Mouse (Mus musculus) heart, embryonic 13.5 days (tissue): ENCODE measurements around the gene Prr11. TPM values are rescaled to one million over a fixed set of nuclear protein-coding genes. Genes with fewer than 3 reads are reported as not detected.

ENCODE experiments used
- ATAC-seq: fragments of 200-750 bp; cut with Nextera tagmentation; 2 replicates; pipeline ENCODE4 v1.8.0; 2017; ENCODE audit warnings: moderate TSS enrichment; ENCODE audit not compliant: insufficient number of reproducible peaks, low FRiP score, low TSS enrichment; ENCODE audit errors: extremely low read depth
- H3K27ac ChIP-seq: fragments of 300-500 bp; sonication (generic); replicated peaks from 2 replicates; pipeline ENCODE4 v1.5.1; 2015; ENCODE audit warnings: moderate library complexity, mild to moderate bottlenecking, inconsistent platforms
- H3K27me3 ChIP-seq: fragments of 300-500 bp; sonication (generic); replicated peaks from 2 replicates; pipeline ENCODE4 v1.6.1; 2015; ENCODE audit warnings: mild to moderate bottlenecking, inconsistent platforms
- H3K36me3 ChIP-seq: fragments of 300-500 bp; sonication (generic); 2 replicates; pipeline ENCODE4 v1.6.1; 2015; ENCODE audit warnings: mild to moderate bottlenecking, inconsistent platforms
- H3K4me1 ChIP-seq: fragments of 300-500 bp; sonication (generic); 2 replicates; pipeline ENCODE4 v1.6.1; 2015; ENCODE audit warnings: inconsistent platforms
- H3K4me2 ChIP-seq: fragments of 300-500 bp; sonication (generic); 2 replicates; pipeline ENCODE4 v1.6.1; 2015; ENCODE audit warnings: inconsistent platforms, mild to moderate bottlenecking, moderate library complexity
- H3K4me3 ChIP-seq: fragments of 300-500 bp; sonication (generic); 2 replicates; pipeline ENCODE4 v1.5.1; 2015; ENCODE audit warnings: moderate library complexity, mild to moderate bottlenecking, inconsistent platforms
- H3K9ac ChIP-seq: fragments of 300-500 bp; sonication (generic); 2 replicates; pipeline ENCODE4 v1.6.1; 2015; ENCODE audit warnings: inconsistent platforms, mild to moderate bottlenecking, moderate library complexity
- H3K9me3 ChIP-seq: fragments of 300-500 bp; sonication (generic); 2 replicates; pipeline ENCODE4 v1.6.1; 2016; ENCODE audit warnings: inconsistent platforms
- WGBS: fragments of 180-500 bp; shearing (Covaris S2); methylation state at CpG from one replicate; pipeline ENCODE4 v1.1.7; 2015; ENCODE audit warnings: mixed read lengths; 5-methylcytosine and 5-hydroxymethylcytosine counted together
- polyA plus RNA-seq: library from polyadenylated mRNA; unstranded; fragments of >200 nt; fragmentation: Nextera tagmentation; extraction: Ambion mirVana; gene quantifications from 2 replicates; pipeline ENCODE4 v1.2.1, GENCODE M21; 2015

Prr11 gene
- polyA plus RNA-seq = 6.3 and 6.9 TPM in 2 replicates

DNA sequence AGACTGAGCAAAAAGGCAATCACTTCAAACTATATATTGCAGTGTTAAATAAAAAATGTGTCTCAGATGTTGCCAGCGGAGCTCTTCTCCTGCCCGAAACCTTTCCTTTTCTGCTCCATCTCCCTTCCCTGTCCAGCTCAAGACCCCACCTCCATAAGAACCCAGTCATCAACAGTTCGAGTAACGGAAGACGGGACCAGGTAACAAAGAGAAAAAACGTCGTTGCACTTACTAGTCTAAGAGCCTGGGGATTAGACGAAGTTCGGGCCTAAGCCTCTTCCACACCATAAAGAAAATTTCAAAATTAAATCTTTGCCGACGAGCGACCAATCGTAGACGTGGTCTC, at the start of gene Prr11:
Gene Prr11, minus strand, starts transcription at position 300 of the 346 bp plus-strand sequence.
- no peaks in the 10 kb centered on the region for H3K27me3 ChIP-seq
- H3K9ac ChIP-seq = peak within 1 kb of the TSS; percentile 98
- under 1% methylated on average over 14 of the region's 14 CpGs for WGBS
- peaks cover 35% of the 10 kb centered on the region for H3K4me1 ChIP-seq
- ATAC-seq = no peak
- peak within 1 kb of the TSS; percentile 77 for H3K4me2 ChIP-seq
- peak within 1 kb of the TSS; percentile 98 for H3K27ac ChIP-seq
- peaks cover 45% of the 10 kb centered on the region for H3K36me3 ChIP-seq
- no peaks in the 10 kb centered on the region for H3K9me3 ChIP-seq
- H3K4me3 ChIP-seq = peak within 1 kb of the TSS; percentile 96

DNA sequence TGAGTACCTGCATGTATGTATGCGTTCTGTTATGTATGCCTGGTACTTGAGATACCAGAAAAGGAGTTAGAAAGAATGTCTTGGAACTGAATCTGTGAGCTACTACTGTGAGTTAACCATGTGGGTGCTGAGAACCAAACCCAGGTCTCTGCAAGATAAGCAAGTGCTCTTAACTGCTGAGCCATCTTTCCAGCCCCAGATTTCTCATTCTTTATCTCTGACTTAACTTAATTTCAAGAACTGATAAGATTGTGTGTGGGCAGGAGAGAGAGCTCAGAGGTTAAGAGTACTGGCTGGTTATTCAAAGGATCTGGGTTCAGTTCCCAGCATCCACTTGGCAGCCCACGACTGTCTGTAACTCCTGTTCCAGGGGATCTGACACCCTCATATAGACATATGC, 49.5 kb upstream of the Prr11 start:
- ATAC-seq = no peak
- no peaks in the 10 kb centered on the region for H3K9me3 ChIP-seq
- H3K4me2 ChIP-seq = no peak overlapping the region
- H3K4me3 ChIP-seq = no peak overlapping the region
- peaks cover 28% of the 10 kb centered on the region for H3K36me3 ChIP-seq
- H3K27me3 ChIP-seq = no peaks in the 10 kb centered on the region
- H3K9ac ChIP-seq = no peak overlapping the region
- WGBS = 79% methylated on average over 2 of the region's 2 CpGs
- no peak overlapping the region for H3K27ac ChIP-seq
- no peaks in the 10 kb centered on the region for H3K4me1 ChIP-seq

DNA sequence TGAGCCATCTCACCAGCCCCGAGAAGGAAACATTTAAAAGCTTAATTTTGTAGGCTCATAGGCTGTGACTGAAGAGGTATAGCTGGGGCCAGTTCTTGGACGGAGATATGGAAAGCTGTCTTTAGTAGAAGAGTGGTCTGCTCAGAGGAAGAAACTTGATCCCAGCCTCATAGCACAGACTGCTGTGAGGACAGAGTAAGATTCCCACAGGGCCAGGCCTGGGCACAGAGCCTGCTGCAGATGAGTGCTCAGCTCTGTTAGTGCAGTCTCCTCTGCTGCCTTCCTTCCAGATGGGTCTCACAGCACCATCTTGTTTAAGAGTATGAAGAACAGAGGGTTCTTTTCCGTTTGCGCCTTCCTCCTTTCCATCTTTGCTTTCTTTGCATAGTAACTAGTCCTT, 27.7 kb upstream of the Prr11 start:
- no peaks in the 10 kb centered on the region for H3K9me3 ChIP-seq
- H3K4me3 ChIP-seq = no peak overlapping the region
- no peak for ATAC-seq
- H3K27ac ChIP-seq = no peak overlapping the region
- H3K27me3 ChIP-seq = no peaks in the 10 kb centered on the region
- peaks cover 33% of the 10 kb centered on the region for H3K36me3 ChIP-seq
- no peak overlapping the region for H3K9ac ChIP-seq
- H3K4me2 ChIP-seq = no peak overlapping the region
- 92% methylated on average over 4 of the region's 4 CpGs for WGBS
- H3K4me1 ChIP-seq = no peaks in the 10 kb centered on the region

DNA sequence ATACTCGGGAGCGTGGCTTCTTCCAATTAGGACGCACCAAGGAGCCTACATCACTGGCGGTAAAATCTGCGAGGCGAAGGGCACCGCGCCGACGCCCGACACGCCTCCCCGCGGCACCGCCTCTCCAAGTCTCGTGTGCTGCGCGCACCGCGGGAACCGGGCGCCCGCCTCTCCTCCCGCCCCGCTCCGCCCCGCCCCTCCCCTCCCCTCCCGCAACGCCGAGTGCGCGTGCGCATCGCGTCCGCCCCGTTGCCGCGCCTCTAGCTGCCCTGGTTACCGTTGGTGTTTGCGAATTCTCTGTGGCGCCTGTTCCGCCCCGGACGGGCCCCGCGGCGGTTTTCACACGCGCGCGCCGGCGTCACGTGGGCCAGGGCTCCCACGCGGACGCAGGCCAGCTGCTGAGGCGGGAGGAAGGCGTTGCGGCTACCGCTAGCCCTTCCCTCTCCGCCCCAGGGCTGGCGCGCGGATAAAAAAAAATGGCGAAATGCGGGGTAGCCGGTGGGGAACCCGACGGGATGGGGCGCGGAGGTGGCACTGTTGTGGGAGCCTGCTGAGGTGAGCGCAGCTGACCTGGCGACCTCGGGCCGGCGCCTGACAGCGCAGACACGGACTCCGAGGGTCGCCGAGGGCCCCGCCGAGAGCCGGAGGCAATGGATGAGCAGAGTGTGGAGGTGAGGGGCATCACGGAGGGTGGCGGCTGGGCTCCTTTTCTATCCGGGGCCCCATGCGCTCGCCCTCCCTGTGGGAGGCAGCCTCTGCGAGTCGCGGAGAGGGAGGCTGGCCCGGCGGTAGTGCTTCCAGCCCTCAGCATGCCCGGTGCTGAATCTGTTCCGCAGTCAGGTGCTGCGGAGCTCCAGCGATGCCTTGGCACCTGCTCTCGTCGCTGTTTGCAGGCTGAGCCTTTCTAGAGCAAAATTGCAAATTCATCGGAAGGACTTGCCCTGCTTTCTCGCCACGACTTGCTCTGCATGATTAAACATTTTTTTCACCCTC, 18.6 kb upstream of the Prr11 start, which contains the start of gene Trim37:
Gene Trim37, plus strand, starts transcription at position 254 of the 993 bp plus-strand sequence.
- Histone ChIP-seq H3K9ac (peak within 1 kb of the TSS; percentile 86), H3K27ac (peak within 1 kb of the TSS; percentile 94), H3K4me2 (peak within 1 kb of the TSS; percentile 80), H3K9me3 (no peaks in the 10 kb centered on the region), H3K36me3 (peaks cover 40% of the 10 kb centered on the region), H3K4me3 (peak within 1 kb of the TSS; percentile 96), H3K4me1 (peaks cover 19% of the 10 kb centered on the region), H3K27me3 (no peaks in the 10 kb centered on the region)
- ATAC-seq = peak; percentile 94
- under 1% methylated on average over 92 of the region's 105 CpGs for WGBS

DNA sequence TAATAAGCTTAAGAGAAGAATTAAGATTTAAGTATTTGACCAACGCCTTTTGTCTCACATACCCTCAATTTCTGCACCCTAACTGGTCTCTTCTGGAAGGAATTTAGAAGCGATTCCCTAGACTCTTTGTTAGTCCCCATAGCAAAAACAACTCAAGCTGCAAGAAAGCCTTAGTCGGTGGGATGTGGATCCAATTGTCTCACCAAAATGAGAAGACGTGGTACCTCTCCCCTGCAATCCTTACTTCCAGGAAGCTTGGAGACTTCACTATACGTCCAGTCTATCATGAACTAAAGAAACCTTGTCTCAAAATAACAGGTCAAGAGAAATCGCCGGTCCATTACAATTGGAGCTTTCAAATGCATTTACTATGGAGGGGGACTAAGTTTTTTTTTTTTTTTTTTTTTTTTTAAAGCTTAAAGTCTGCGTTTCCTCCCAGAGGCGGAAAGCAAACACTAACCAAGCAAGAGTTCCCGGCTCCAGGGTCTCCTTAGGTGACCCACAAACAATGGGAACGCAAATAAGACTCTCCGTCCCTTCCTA, 17.8 kb upstream of the Prr11 start:
- H3K4me1 ChIP-seq = peaks cover 19% of the 10 kb centered on the region
- WGBS = 2% methylated on average over 12 of the region's 12 CpGs
- H3K4me2 ChIP-seq = peak overlapping the region; percentile 80
- peak overlapping the region; percentile 94 for H3K27ac ChIP-seq
- peak overlapping the region; percentile 86 for H3K9ac ChIP-seq
- no peak for ATAC-seq
- peaks cover 46% of the 10 kb centered on the region for H3K36me3 ChIP-seq
- no peaks in the 10 kb centered on the region for H3K9me3 ChIP-seq
- peak overlapping the region; percentile 96 for H3K4me3 ChIP-seq
- H3K27me3 ChIP-seq = no peaks in the 10 kb centered on the region

DNA sequence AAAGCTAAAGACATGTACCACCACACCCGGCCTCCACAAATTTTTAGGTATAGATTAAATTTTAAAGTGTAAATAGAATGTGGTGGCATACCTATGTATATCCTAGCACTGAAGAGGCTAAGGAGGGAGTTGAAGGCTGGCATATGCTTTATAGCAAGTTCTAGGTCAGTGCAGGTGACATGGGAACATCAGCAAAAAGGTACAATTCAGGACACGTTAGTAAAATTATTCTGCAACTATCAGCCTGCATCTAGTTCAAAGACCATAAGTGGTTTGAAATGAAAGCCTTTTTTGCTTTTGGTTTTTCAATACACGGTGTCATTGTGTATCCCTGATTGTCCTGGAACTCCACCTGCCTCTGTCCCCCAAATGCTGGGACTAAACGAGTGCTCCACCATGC, 17.1 kb upstream of the Prr11 start:
- H3K9me3 ChIP-seq = no peaks in the 10 kb centered on the region
- no peak overlapping the region for H3K27ac ChIP-seq
- H3K4me1 ChIP-seq = peaks cover 19% of the 10 kb centered on the region
- H3K27me3 ChIP-seq = no peaks in the 10 kb centered on the region
- H3K4me3 ChIP-seq = 0 out of 2 replicates have a peak overlapping the region, but pooled peaks have one; percentile 96
- peaks cover 49% of the 10 kb centered on the region for H3K36me3 ChIP-seq
- peak overlapping the region; percentile 53; the same call in 1 of the 2 replicates for H3K9ac ChIP-seq
- ATAC-seq = no peak
- 53% methylated on average over 4 of the region's 4 CpGs for WGBS
- peak overlapping the region; percentile 80 for H3K4me2 ChIP-seq

DNA sequence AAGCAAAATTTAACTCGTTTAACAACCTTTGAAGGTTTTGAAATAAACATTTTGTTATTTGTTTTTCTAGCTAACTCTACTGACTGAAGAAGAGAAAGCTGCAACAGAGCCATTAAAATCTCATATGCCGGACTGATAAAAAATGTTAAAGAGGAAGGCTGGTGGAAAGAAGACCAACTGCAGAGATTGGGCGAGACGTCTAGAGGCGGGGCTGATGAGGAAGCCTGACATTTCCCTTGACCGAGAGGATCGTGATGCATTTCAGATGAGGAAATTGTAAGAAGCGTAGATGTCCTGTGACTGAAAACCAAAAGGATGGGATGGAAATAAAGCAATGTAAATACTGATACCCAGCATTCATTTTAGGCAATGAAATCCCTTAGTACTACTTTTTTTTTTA, 13.4 kb upstream of the Prr11 start:
- peaks cover 74% of the 10 kb centered on the region for H3K36me3 ChIP-seq
- no peaks in the 10 kb centered on the region for H3K27me3 ChIP-seq
- WGBS = 76% methylated on average over 8 of the region's 8 CpGs

DNA sequence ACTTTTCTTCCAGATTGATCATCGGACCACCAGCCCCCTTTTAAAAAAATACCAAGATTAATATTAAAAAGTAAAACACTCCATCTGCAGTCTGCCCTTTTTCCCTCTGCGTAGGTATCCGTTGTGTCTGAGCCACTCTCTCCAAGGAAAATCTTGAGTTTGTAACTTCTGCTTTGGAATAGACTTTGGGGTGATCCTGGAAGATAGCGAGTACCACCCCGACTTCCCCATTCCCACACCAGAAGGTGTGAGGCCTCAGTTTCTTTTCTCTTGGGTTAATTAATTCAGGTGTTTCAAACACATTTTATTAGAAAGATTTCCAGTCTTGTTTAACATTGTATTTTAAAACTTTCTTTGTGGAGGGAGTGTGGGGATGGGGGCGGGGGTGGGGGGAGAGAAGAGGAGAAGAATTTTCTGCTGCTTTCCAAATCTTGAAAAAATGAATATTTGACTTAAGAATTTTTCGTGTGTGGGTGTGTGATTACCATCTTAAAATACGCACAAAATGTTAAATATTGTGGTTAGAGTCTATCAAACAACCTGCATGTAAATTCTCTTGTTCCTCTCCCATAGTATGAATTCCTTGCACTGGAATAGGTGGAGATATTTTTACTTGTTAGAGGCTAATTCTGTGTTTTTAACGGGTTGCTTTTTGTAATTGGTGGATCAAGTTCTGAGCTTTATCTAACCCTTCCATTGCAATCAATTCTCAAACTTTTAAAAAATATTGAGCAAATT, 1.8 kb upstream of the Prr11 start:
- Histone ChIP-seq H3K9ac (peak overlapping the region; percentile 98), H3K4me1 (peaks cover 35% of the 10 kb centered on the region), H3K27me3 (no peaks in the 10 kb centered on the region), H3K4me3 (peak overlapping the region; percentile 96), H3K36me3 (peaks cover 45% of the 10 kb centered on the region), H3K9me3 (no peaks in the 10 kb centered on the region), H3K27ac (peak overlapping the region; percentile 98), H3K4me2 (peak overlapping the region; percentile 76)
- no peak for ATAC-seq
- WGBS = 7% methylated on average over 9 of the region's 9 CpGs

More for the DNA sequence above, 13.4 kb upstream of the Prr11 start:
- peaks cover 6% of the 10 kb centered on the region for H3K4me1 ChIP-seq
- H3K27ac ChIP-seq = no peak overlapping the region
- no peak overlapping the region for H3K9ac ChIP-seq
- no peak overlapping the region for H3K4me3 ChIP-seq
- no peak for ATAC-seq
- H3K9me3 ChIP-seq = no peaks in the 10 kb centered on the region
- H3K4me2 ChIP-seq = no peak overlapping the region

DNA sequence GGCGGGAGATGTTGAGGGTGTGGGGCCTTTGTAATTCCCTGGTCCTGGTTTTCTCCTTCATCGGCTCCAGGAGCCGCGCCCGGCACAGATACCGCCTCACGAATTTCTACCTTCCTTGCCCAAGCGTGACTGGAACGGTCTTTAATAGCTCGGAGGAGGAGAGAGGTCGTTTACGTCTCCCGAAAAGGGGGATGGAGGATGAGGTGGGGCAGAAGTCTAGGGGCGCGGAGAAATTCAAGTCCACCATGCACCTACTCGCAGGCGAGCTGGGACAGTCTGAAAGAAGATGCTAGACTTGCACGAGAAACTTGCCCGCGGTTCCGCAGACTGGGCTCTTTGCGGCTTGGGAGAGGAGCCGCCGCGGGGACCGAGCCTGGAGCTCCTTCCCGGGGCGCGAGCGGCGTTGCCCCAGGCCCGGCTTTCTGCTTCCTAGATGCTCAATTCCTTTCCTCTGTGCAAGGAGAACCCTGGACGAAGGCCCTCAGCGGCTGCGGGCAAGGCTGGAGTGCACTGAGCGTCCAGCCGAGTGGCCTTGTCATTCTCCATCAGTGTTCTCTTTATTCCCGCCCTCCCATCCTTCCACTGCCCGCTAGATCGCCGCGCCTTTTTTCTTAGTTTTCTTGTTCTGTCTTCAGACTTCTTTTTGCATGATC, 1.1 kb upstream of the Prr11 start:
- ATAC-seq = no peak
- WGBS = under 1% methylated on average over 42 of the region's 42 CpGs

DNA sequence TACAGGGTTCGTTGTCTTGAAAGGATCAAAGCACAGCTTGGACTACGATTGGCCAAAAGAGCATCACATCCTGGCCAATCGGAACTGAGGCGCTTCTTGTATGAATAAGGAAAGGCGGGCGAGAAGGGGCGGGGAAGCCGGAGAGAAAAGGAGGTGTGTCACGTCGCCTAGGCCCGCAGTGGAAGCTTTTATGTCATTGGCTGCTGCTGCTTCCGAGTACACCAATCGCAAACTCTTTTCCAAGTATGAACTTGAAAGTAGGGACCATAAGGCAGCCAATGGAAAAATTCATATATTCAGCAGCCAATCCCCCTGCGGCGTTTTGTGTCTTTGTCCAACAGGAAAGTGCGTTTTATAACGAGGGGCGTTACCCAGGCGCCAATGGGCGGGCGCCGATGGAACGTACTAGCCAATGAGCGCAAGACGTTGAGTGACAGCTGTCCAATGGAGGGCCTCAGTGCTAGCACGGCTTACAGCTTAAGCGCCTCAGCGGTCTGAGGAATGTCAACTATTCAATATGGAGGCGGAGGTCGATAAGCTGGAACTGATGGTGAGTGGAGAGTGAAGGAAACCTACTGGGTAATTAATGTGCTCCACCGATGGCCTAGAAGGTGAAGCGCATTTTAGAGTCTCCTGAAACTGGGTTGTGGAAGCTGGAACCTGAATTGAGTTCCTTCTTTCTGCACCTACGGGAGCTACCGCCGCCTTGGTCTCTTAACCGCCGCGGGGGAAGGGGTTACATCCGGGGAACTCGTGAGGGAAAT, 429 bp upstream of the Prr11 start, which contains the start of gene Ska2:
Gene Ska2, plus strand, starts transcription at position 480 of the 764 bp plus-strand sequence.
- peak within 1 kb of the TSS; percentile 77 for H3K4me2 ChIP-seq
- no peaks in the 10 kb centered on the region for H3K27me3 ChIP-seq
- ATAC-seq = peak; percentile 96
- under 1% methylated on average over 40 of the region's 40 CpGs for WGBS
- H3K9ac ChIP-seq = peak within 1 kb of the TSS; percentile 98
- H3K27ac ChIP-seq = peak within 1 kb of the TSS; percentile 98
- H3K9me3 ChIP-seq = no peaks in the 10 kb centered on the region
- H3K4me1 ChIP-seq = peaks cover 35% of the 10 kb centered on the region
- peaks cover 45% of the 10 kb centered on the region for H3K36me3 ChIP-seq
- peak within 1 kb of the TSS; percentile 96 for H3K4me3 ChIP-seq

More for the DNA sequence above, 1.1 kb upstream of the Prr11 start:
- Histone ChIP-seq H3K9me3 (no peaks in the 10 kb centered on the region), H3K9ac (peak overlapping the region; percentile 98), H3K27me3 (no peaks in the 10 kb centered on the region), H3K4me1 (peaks cover 35% of the 10 kb centered on the region), H3K36me3 (peaks cover 45% of the 10 kb centered on the region), H3K27ac (peak overlapping the region; percentile 98), H3K4me3 (peak overlapping the region; percentile 96), H3K4me2 (peak overlapping the region; percentile 76)
